Mouse (Mus musculus): ENCODE data around the gene Epha3. TPM values are rescaled to one million over a fixed set of nuclear protein-coding genes. Genes with fewer than 3 reads are reported as not detected.

Gene Epha3
- total RNA-seq, 2 experiments from 2014 or later: 0.37 to 0.64 TPM

DNA sequence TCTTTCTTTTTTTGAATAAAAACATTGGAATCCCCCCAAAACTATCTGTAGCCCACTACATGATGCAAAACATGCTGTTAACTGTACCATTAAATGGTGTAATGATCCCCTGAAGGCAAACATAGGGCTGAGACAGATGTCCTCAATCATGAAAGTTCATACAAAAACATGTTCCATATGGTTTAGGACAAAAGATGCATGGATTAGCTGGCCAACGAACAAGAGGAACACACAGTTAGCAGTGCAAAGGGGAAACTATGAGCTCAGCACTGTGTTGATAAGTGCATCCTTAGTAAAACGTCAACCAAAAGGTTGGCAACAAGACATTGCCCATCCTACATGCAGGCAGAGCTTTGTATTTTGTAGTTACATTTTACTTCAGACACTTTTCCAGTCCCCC is 335.2 kb downstream of the Epha3 start:
- no peak for DNase-seq
- intact Hi-C loops (cut with DNase I): no loop called here

DNA sequence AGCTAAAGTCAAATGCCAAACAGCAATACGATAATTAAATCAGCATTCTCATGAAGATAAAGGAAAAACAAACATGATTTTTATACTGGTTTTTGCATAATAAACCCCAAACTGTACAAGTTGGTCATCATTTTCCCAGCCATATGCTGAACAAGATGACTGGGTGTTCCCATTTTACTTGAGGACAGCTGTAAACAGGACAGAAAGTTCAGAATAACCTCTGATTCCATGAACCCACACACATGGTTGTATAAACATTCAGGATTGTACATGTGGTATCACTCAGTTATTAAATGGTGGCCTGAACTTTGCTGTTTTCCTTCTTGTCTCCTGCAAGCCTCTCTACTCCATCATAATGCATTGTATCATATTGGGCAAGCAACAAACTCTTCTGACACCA is 346.3 kb downstream of the Epha3 start:
- intact Hi-C loops (cut with DNase I): no loop called here
- DNase-seq: no peak

DNA sequence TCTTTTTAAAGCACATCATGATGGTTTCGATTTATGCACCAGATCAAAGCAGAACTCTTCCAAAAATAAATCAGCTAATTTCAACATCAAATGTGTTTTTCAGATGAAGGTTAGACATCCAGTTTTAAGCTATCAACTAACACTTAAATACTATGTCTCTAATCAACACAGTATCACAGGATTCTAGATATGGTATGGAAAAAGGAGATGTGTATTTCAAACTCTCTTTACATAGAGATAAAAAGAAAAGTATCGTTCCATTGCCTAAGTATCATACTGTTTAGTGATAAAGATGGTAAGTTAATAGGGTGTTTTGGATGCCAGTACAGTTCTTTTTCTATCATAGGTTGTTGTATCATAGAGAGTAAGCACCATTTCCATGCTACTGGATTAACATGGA is 353.9 kb downstream of the Epha3 start:
- DNase-seq: no peak
- intact Hi-C loops (cut with DNase I): no loop called here

DNA sequence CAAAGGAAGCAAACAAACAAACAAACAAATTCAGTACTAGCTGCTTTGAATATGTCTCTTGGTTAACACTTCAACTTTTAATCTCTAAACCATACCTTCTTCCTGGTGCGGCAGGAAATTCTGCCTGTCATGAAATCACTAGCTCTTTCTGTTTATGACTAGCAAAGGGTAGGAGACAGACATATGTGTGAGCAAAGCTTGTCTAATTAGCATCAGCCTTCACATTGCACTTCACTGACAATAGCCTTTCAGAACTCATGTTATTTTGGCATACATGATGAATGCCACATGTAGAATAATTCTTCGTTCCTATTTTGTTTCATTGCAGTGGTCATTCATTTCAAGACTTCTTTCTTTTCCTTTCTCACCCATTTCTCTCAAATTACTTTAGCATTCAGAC is 357.5 kb downstream of the Epha3 start:
- intact Hi-C loops (cut with DNase I): no loop called here
- no peak for DNase-seq

DNA sequence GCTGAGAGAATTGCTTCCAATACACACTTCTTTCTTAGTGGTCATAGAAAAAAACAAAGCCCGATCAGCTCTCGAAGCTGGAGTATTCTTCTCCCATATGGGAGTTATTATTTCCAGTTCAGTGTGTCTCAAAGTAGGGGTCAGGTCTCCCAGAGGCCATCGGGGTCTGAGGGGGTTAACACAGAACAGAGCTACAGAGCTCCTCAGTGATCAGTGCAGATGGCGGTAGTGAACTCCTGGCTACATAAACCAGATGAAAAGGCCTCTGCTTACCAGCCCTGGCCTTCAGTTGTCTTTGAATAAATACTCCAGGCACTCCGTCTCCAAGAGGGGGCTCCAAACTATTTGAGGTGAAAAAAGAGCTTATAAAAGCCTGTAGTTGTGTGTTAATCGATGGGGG is 362.5 kb downstream of the Epha3 start:
- intact Hi-C loops (cut with DNase I): no loop called here
- no peak for DNase-seq

DNA sequence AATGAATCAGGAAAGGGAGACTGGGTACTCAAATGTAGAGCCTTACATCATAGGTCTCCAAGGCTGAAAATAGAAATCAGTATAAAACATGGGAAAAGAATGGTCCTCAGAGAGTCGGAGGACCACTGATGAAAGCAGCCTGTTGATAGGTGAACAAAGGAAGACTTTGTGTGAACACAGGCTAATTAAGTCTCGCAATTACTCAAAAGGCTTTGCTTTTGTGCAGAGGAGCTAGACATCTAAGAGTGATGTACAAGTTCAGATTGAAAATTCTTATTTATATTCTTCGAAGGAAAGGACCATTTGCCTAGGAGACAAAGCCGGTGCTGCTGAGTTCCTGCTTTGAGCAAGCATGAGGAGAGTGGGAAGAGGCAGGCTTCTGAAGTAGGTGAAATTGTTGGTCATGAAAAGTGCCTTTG is 363.0 kb downstream of the Epha3 start:
- intact Hi-C loops (cut with DNase I): no loop called here
- DNase-seq: no peak
